Mouse (Mus musculus): ENCODE results near the gene Osbpl2. TPM values are rescaled to one million over a fixed set of nuclear protein-coding genes. Genes with fewer than 3 reads are reported as not detected.

The Osbpl2 gene
- 75.0 TPM for polyA plus RNA-seq (2014; fragmentation: Illumina TruSeq; extraction: RNeasy Lipid Tissue Mini Kit (QIAGEN cat#74804); ENCODE audit: low read depth, low replicate concordance)

GRCm38 (mm10) chr2:180118661-180119438, at the start of gene Osbpl2:
Gene Osbpl2, plus strand, starts transcription at chr2:180119306.

GRCm38 (mm10) chr2:180070481-180071453, 48.3 kb upstream of the Osbpl2 start, which contains the start of gene Mtg2:
Gene Mtg2, plus strand, starts transcription at chr2:180070588.

DNA sequence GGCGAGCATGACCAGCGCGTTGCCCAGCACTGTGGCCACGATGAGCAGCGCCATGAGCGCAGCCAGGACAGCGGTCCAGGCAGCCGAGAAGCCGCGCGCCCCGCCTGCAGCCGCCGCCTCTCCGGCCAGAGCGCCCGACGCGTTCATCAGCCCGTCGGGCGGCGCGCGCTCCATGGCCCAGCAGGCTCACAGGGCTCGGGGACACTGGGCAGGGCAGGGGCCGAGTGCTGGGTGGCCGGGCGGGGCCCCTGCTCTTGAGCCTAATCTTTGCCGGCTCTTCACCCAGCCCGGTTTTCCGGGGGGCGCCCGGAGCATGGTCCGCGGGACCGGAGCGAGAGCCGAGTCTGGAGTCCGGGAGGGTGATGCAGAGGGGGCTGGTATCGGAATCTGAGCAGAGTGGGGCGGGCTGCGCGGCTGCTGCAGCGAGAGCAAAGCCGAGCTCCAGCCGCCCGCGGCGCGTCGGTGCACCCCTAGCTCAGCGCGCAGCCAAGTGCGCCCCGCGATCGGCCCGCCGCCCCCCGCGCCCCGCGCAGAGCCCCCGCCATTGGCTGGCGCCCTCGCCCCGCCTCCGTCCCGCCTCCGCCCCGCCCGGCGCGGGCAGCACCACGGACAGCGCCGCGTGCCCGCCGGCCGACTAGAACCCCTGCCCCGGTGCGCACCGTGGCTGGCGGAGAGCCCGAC, 15.0 kb upstream of the Osbpl2 start, which contains the start of gene Hrh3:
Gene Hrh3, minus strand, starts transcription at position 511 of the 681 bp plus-strand sequence.

GRCm38 (mm10) chr2:180170806-180171521, 51.9 kb downstream of the Osbpl2 start, which contains the start of gene Adrm1:
Gene Adrm1, plus strand, starts transcription at chr2:180171485.

Other genes starting within 250 kb of the Osbpl2 start
- gene Taf4, start 142.7 kb upstream of the Osbpl2 start, polyA plus RNA-seq (2014; fragmentation: Illumina TruSeq; extraction: RNeasy Lipid Tissue Mini Kit (QIAGEN cat#74804); ENCODE audit: low read depth, low replicate concordance), result 12.0 TPM
- gene Lsm14b, start 94.3 kb upstream of the Osbpl2 start, polyA plus RNA-seq (2014; fragmentation: Illumina TruSeq; extraction: RNeasy Lipid Tissue Mini Kit (QIAGEN cat#74804); ENCODE audit: low read depth, low replicate concordance), result 57.7 TPM
- 51.6 TPM for gene Psma7, start 76.9 kb upstream of the Osbpl2 start, polyA plus RNA-seq (2014; fragmentation: Illumina TruSeq; extraction: RNeasy Lipid Tissue Mini Kit (QIAGEN cat#74804); ENCODE audit: low read depth, low replicate concordance)
- gene Ss18l1, start 76.8 kb upstream of the Osbpl2 start, polyA plus RNA-seq (2014; fragmentation: Illumina TruSeq; extraction: RNeasy Lipid Tissue Mini Kit (QIAGEN cat#74804); ENCODE audit: low read depth, low replicate concordance), result 16.8 TPM
- gene Mtg2, start 48.7 kb upstream of the Osbpl2 start, polyA plus RNA-seq (2014; fragmentation: Illumina TruSeq; extraction: RNeasy Lipid Tissue Mini Kit (QIAGEN cat#74804); ENCODE audit: low read depth, low replicate concordance), result 1.7 TPM
- not detected for gene Hrh3, start 14.8 kb upstream of the Osbpl2 start, polyA plus RNA-seq (2014; fragmentation: Illumina TruSeq; extraction: RNeasy Lipid Tissue Mini Kit (QIAGEN cat#74804); ENCODE audit: low read depth, low replicate concordance)
- gene Adrm1, start 52.2 kb downstream of the Osbpl2 start, polyA plus RNA-seq (2014; fragmentation: Illumina TruSeq; extraction: RNeasy Lipid Tissue Mini Kit (QIAGEN cat#74804); ENCODE audit: low read depth, low replicate concordance), result 17.4 TPM
- gene Lama5, start 106.6 kb downstream of the Osbpl2 start, polyA plus RNA-seq (2014; fragmentation: Illumina TruSeq; extraction: RNeasy Lipid Tissue Mini Kit (QIAGEN cat#74804); ENCODE audit: low read depth, low replicate concordance), result 7.4 TPM
- 109 TPM for gene Rps21, start 138.1 kb downstream of the Osbpl2 start, polyA plus RNA-seq (2014; fragmentation: Illumina TruSeq; extraction: RNeasy Lipid Tissue Mini Kit (QIAGEN cat#74804); ENCODE audit: low read depth, low replicate concordance)
- gene Cables2, start 154.2 kb downstream of the Osbpl2 start, polyA plus RNA-seq (2014; fragmentation: Illumina TruSeq; extraction: RNeasy Lipid Tissue Mini Kit (QIAGEN cat#74804); ENCODE audit: low read depth, low replicate concordance), result 9.2 TPM
- gene Rbbp8nl, start 170.6 kb downstream of the Osbpl2 start, polyA plus RNA-seq (2014; fragmentation: Illumina TruSeq; extraction: RNeasy Lipid Tissue Mini Kit (QIAGEN cat#74804); ENCODE audit: low read depth, low replicate concordance), result not detected
- not detected for gene Gata5, start 215.4 kb downstream of the Osbpl2 start, polyA plus RNA-seq (2014; fragmentation: Illumina TruSeq; extraction: RNeasy Lipid Tissue Mini Kit (QIAGEN cat#74804); ENCODE audit: low read depth, low replicate concordance)

Data from adrenal gland, adult 10 weeks (tissue).